Mouse (Mus musculus) layer of hippocampus, postnatal 36 days (tissue): ENCODE data around the gene Ccdc85c. TPM values are rescaled to one million over a fixed set of nuclear protein-coding genes. Genes with fewer than 3 reads are reported as not detected.

Experiments
- DNase-seq, 2 experiments: peaks; one replicate each; pipeline ENCODE4 v3.0.0; 2022
- total RNA-seq, 2 experiments: library from RNA; stranded (reverse); gene quantifications; 2 replicates each; pipeline ENCODE4 v1.2.3; 2021

Gene Ccdc85c
- total RNA-seq, 2 experiments from 2014 or later = 68.1 to 70.0 TPM

DNA sequence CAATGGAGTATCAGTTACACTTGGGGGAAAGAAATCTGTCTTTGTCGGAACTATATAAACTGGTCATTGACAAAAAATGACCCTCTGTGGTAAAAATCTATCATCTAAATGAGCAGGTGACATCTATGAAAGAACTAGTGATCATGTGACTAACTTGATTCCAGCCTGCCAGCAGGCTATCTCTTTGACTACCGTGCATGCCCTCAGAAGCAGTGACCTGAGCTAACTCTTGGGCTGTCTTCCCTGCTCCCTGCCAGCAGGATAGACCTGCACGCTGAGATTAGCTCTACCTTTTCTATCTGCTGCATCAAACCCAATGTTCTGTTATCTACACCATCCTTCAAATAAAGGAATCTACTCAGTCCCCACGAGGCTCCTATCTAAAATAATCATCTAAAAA, 102.6 kb downstream of the Ccdc85c start:
- DNase-seq = no peak

GRCm38 (mm10) chr12:108171336-108171735, 103.9 kb downstream of the Ccdc85c start:
- DNase-seq = no peak

- DNase-seq = no peak
These were observed 104.8 kb downstream of the Ccdc85c start for GRCm38 (mm10) chr12:108170467-108170866.

DNA sequence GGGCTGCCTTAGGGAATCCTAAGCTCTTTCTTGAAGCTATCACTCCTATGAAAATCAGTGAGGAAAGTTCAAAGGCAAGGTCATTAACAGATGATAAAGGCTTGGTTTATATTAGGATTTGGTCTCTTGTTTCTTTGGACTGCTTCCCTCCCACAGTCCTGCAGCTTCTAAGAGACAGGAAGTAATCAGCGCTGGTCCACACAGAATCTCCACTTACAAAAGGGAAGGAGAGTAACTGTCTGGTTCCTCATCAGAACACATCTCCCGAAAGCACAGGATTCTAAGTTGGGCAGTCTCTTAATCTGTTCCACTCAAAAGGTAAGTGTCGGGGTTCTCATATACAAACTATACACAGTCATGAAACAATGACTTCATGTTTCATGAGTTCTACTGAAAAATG, 106.3 kb downstream of the Ccdc85c start:
- no peak for DNase-seq

GRCm38 (mm10) chr12:108163706-108164105, 111.5 kb downstream of the Ccdc85c start:
- no peak for DNase-seq

GRCm38 (mm10) chr12:108162036-108162435, 113.2 kb downstream of the Ccdc85c start:
- DNase-seq = no peak

DNA sequence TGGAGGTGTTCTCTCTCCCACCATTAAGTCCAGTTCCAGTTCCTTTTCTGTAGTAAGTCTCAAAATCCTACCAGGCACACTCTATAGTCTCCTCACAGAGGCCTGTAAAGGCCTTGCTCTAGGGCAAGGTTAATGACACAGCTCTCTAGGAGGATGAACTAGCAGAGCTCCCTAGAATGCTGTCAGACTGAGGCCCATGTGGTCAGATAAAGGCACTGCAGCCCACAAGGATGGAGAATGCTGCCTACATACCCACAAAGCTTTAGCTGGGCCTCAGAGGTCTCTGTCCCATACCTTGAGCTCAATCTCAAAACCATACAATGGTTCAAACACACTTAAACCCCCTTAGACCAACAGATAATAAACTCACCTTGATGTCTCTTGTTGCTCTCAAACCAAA, 115.4 kb downstream of the Ccdc85c start:
- DNase-seq = no peak

Other genes with a start within 250 kb of the Ccdc85c start
- 100 to 1,000 TPM; 136 to 150 TPM for gene Setd3, start 96.1 kb downstream of the Ccdc85c start, total RNA-seq
- gene Ccnk, start 95.8 kb downstream of the Ccdc85c start, total RNA-seq = 10 to 100 TPM; 26.9 to 31.2 TPM
- 1 to 10 TPM; 4.5 to 5.7 TPM for gene Hhipl1, start 30.8 kb upstream of the Ccdc85c start, total RNA-seq
- 100 to 1,000 TPM; 168 to 174 TPM for gene Cyp46a1, start 59.0 kb upstream of the Ccdc85c start, total RNA-seq
- 10 to 100 TPM; 46.9 to 58.5 TPM for gene Eml1, start 95.5 kb upstream of the Ccdc85c start, total RNA-seq